Mouse (Mus musculus): ENCODE data around the gene Ormdl2. TPM values are rescaled to one million over a fixed set of nuclear protein-coding genes. Genes with fewer than 3 reads are reported as not detected.

Gene Ormdl2
- polyA plus RNA-seq, 1 experiment, result 28.9 TPM

GRCm38 (mm10) chr10:128795581-128795980 lies 25.9 kb downstream of the Ormdl2 start:
- Histone ChIP-seq H3K4me3 (ENCODE audit: extremely low read depth, insufficient read depth, insufficient read length) (no peak overlapping the region), H3K4me1 (ENCODE audit: control insufficient read depth, insufficient read depth, insufficient read length) (no peaks in the 10 kb centered on the region; the same call in 1 of the 2 replicates), H3K36me3 (ENCODE audit: control insufficient read depth, insufficient read depth, low read length) (no peaks in the 10 kb centered on the region), H3K27me3 (ENCODE audit: control insufficient read depth, insufficient read depth, low read length) (no peaks in the 10 kb centered on the region), H3K27ac (ENCODE audit: insufficient read depth, low read length) (no peak overlapping the region)
- WGBS, result 97% methylated on average over 3 of the region's 3 CpGs
- TF ChIP-seq POLR2A (IDR thresholded peaks at IDR 0.05; ENCODE audit: low read depth, low read length), result no peak
- TF ChIP-seq CTCF (IDR thresholded peaks at IDR 0.05; ENCODE audit: extremely low read depth, insufficient read depth, insufficient read length, insufficient replicate concordance), result no peak
- no peak for DNase-seq (ENCODE audit: low read depth in 1 of 2, low spot score in 2 of 2)

GRCm38 (mm10) chr10:128794391-128794790 lies 27.1 kb downstream of the Ormdl2 start:
- H3K4me1 ChIP-seq (ENCODE audit: control insufficient read depth, insufficient read depth, insufficient read length), result no peaks in the 10 kb centered on the region; the same call in 1 of the 2 replicates
- H3K27me3 ChIP-seq (ENCODE audit: control insufficient read depth, insufficient read depth, low read length), result no peaks in the 10 kb centered on the region
- H3K4me3 ChIP-seq (ENCODE audit: extremely low read depth, insufficient read depth, insufficient read length), result no peak overlapping the region
- no peak overlapping the region for H3K27ac ChIP-seq (ENCODE audit: insufficient read depth, low read length)
- no peak for TF ChIP-seq POLR2A (IDR thresholded peaks at IDR 0.05; ENCODE audit: low read depth, low read length)
- TF ChIP-seq CTCF (IDR thresholded peaks at IDR 0.05; ENCODE audit: extremely low read depth, insufficient read depth, insufficient read length, insufficient replicate concordance), result no peak
- H3K36me3 ChIP-seq (ENCODE audit: control insufficient read depth, insufficient read depth, low read length), result no peaks in the 10 kb centered on the region
- WGBS, result 53% methylated on average over 5 of the region's 5 CpGs
- DNase-seq (ENCODE audit: low read depth in 1 of 2, low spot score in 2 of 2), result no peak

- Histone ChIP-seq H3K27ac (ENCODE audit: insufficient read depth, low read length) (no peak overlapping the region), H3K36me3 (ENCODE audit: control insufficient read depth, insufficient read depth, low read length) (no peaks in the 10 kb centered on the region), H3K4me1 (ENCODE audit: control insufficient read depth, insufficient read depth, insufficient read length) (no peaks in the 10 kb centered on the region; the same call in 1 of the 2 replicates), H3K27me3 (ENCODE audit: control insufficient read depth, insufficient read depth, low read length) (no peaks in the 10 kb centered on the region), H3K4me3 (ENCODE audit: extremely low read depth, insufficient read depth, insufficient read length) (no peak overlapping the region)
- DNase-seq (ENCODE audit: low read depth in 1 of 2, low spot score in 2 of 2), result no peak
- TF ChIP-seq CTCF (IDR thresholded peaks at IDR 0.05; ENCODE audit: extremely low read depth, insufficient read depth, insufficient read length, insufficient replicate concordance) (no peak), POLR2A (IDR thresholded peaks at IDR 0.05; ENCODE audit: low read depth, low read length) (no peak)
- 92% methylated on average over 1 of the region's 1 CpGs for WGBS
Observed at GRCm38 (mm10) chr10:128793258-128793657, 28.2 kb downstream of the Ormdl2 start.

GRCm38 (mm10) chr10:128792041-128792440 lies 29.4 kb downstream of the Ormdl2 start:
- TF ChIP-seq CTCF (IDR thresholded peaks at IDR 0.05; ENCODE audit: extremely low read depth, insufficient read depth, insufficient read length, insufficient replicate concordance) (no peak), POLR2A (IDR thresholded peaks at IDR 0.05; ENCODE audit: low read depth, low read length) (no peak)
- Histone ChIP-seq H3K36me3 (ENCODE audit: control insufficient read depth, insufficient read depth, low read length) (no peaks in the 10 kb centered on the region), H3K27me3 (ENCODE audit: control insufficient read depth, insufficient read depth, low read length) (no peaks in the 10 kb centered on the region), H3K27ac (ENCODE audit: insufficient read depth, low read length) (no peak overlapping the region), H3K4me1 (ENCODE audit: control insufficient read depth, insufficient read depth, insufficient read length) (no peaks in the 10 kb centered on the region; the same call in 1 of the 2 replicates), H3K4me3 (ENCODE audit: extremely low read depth, insufficient read depth, insufficient read length) (no peak overlapping the region)
- no peak for DNase-seq (ENCODE audit: low read depth in 1 of 2, low spot score in 2 of 2)

- Histone ChIP-seq H3K4me1 (ENCODE audit: control insufficient read depth, insufficient read depth, insufficient read length) (no peaks in the 10 kb centered on the region; the same call in 1 of the 2 replicates), H3K36me3 (ENCODE audit: control insufficient read depth, insufficient read depth, low read length) (no peaks in the 10 kb centered on the region), H3K27ac (ENCODE audit: insufficient read depth, low read length) (no peak within 1 kb of the TSS), H3K4me3 (ENCODE audit: extremely low read depth, insufficient read depth, insufficient read length) (0 out of 2 replicates have a peak within 1 kb of the TSS, but pooled peaks have one; percentile 4), H3K27me3 (ENCODE audit: control insufficient read depth, insufficient read depth, low read length) (no peaks in the 10 kb centered on the region)
- DNase-seq (ENCODE audit: low read depth in 1 of 2, low spot score in 2 of 2), result no peak
- WGBS, result 87% methylated on average over 7 of the region's 7 CpGs
- TF ChIP-seq CTCF (IDR thresholded peaks at IDR 0.05; ENCODE audit: extremely low read depth, insufficient read depth, insufficient read length, insufficient replicate concordance), result no peak
- TF ChIP-seq POLR2A (IDR thresholded peaks at IDR 0.05; ENCODE audit: low read depth, low read length), result no peak
Observed at GRCm38 (mm10) chr10:128790398-128791124, 30.9 kb downstream of the Ormdl2 start, which contains the start of gene Mmp19. Mmp19 (plus strand) TSS chr10:128790910.

GRCm38 (mm10) chr10:128780200-128780599 lies 41.2 kb downstream of the Ormdl2 start:
- 35% methylated on average over 1 of the region's 1 CpGs for WGBS
- Histone ChIP-seq H3K27me3 (ENCODE audit: control insufficient read depth, insufficient read depth, low read length) (no peaks in the 10 kb centered on the region), H3K36me3 (ENCODE audit: control insufficient read depth, insufficient read depth, low read length) (no peaks in the 10 kb centered on the region), H3K4me3 (ENCODE audit: extremely low read depth, insufficient read depth, insufficient read length) (no peak overlapping the region), H3K4me1 (ENCODE audit: control insufficient read depth, insufficient read depth, insufficient read length) (peaks cover 7% of the 10 kb centered on the region; the same call in 1 of the 2 replicates), H3K27ac (ENCODE audit: insufficient read depth, low read length) (0 out of 2 replicates have a peak overlapping the region, but pooled peaks have one; percentile 9)
- no peak for DNase-seq (ENCODE audit: low read depth in 1 of 2, low spot score in 2 of 2)
- TF ChIP-seq CTCF (IDR thresholded peaks at IDR 0.05; ENCODE audit: extremely low read depth, insufficient read depth, insufficient read length, insufficient replicate concordance) (no peak), POLR2A (IDR thresholded peaks at IDR 0.05; ENCODE audit: low read depth, low read length) (no peak)

All from spleen, adult 2 months (tissue).